Mouse (Mus musculus) gastrocnemius, postnatal 10 days (tissue): ENCODE measurements around the gene Cd80. TPM values are rescaled to one million over a fixed set of nuclear protein-coding genes. Genes with fewer than 3 reads are reported as not detected.

Source experiments
- DNase-seq: peaks from one replicate; pipeline ENCODE4 v3.0.0; 2021; ENCODE audit warnings: mixed read lengths
- total RNA-seq, 2 experiments: library from RNA; stranded (reverse); gene quantifications; 2 replicates each; pipeline ENCODE4 v1.2.3; 2021

The Cd80 gene
- total RNA-seq, 2 experiments from 2014 or later = 0.23 to 0.36 TPM

- DNase-seq = peak; percentile 95
Measured at GRCm38 (mm10) chr16:38522129-38523084, 67.0 kb downstream of the Cd80 start, which contains the start of gene Timmdc1. Gene Timmdc1 (minus strand): TSS chr16:38522663.

GRCm38 (mm10) chr16:38526264-38526663 lies 70.9 kb downstream of the Cd80 start:
- no peak for DNase-seq

- peak; percentile 74 for DNase-seq
Measured at GRCm38 (mm10) chr16:38536544-38537146, 81.3 kb downstream of the Cd80 start.

- no peak for DNase-seq
Measured at GRCm38 (mm10) chr16:38538716-38539380, 83.5 kb downstream of the Cd80 start.

Other genes starting within 250 kb of the Cd80 start
- not detected for gene Nr1i2, start 160.7 kb upstream of the Cd80 start, total RNA-seq
- under 1 TPM in 1 of 2 experiments, not detected in 1; 0.11 TPM for gene Maats1, start 113.4 kb upstream of the Cd80 start, total RNA-seq
- 100 to 1,000 TPM; 127 to 139 TPM for gene Cox17, start 108.6 kb upstream of the Cd80 start, total RNA-seq
- gene Gm21987, start 108.5 kb upstream of the Cd80 start, total RNA-seq = not detected
- gene Popdc2, start 93.4 kb upstream of the Cd80 start, total RNA-seq = 10 to 100 TPM; 56.0 to 67.3 TPM
- 1 to 10 TPM; 1.4 to 1.6 TPM for gene Pla1a, start 22.4 kb upstream of the Cd80 start, total RNA-seq
- 10 to 100 TPM; 32.4 to 33.1 TPM for gene Adprh, start 2.9 kb upstream of the Cd80 start, total RNA-seq
- gene Timmdc1, start 67.1 kb downstream of the Cd80 start, total RNA-seq = 10 to 100 TPM; 34.8 to 41.2 TPM
- gene Poglut1, start 94.7 kb downstream of the Cd80 start, total RNA-seq = 10 to 100 TPM in 1 of 2 experiments, 1 to 10 TPM in 1; 9.3 to 12.1 TPM
- gene Tmem39a, start 103.1 kb downstream of the Cd80 start, total RNA-seq = 10 to 100 TPM; 22.9 to 35.5 TPM